Mouse (Mus musculus): ENCODE measurements around the gene Pomc. TPM values are rescaled to one million over a fixed set of nuclear protein-coding genes. Genes with fewer than 3 reads are reported as not detected.
"Not testable (repeated sequence)": the region's sequence is repeated elsewhere in the genome, so short reads cannot be mapped to it uniquely, and the experiment has no call there.

Pomc gene
- polyA plus RNA-seq, 1 experiment, result 3.0 TPM

DNA sequence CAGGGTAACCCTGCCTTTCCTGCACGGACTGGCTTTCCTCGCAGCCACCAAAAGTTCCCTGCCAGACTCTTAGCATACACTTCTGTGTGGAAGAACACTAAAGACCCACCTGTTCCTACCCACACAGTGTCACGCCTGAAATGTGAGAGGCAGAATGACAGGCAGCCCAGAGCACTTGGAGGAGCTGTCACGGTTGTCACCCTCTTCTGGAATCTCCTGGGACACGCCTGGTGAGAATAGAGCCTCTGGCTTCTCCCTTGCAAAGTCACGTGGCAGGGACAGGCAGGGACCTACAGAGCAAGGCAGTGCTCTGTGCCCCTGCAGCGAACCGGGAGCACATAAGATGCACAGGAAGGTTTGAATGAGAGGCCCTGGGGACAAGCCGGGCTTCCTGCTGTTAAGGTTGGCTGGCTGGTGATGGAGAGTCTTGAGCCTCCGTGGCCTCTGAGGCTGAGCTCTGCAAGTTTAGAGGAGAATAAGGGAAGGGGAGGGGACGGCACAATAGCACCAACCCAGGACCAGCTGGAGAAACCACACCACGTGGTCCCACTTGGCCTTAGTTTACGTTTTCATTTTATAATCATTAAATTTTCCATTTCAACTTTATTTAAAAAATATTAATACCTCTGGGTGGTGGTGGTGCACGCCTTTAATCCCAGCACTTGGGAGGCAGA, 36.9 kb upstream of the Pomc start:
- WGBS, result 40% methylated on average over 14 of the region's 14 CpGs
- Histone ChIP-seq H3K4me1 (ENCODE audit: control insufficient read depth, insufficient read depth, low read length) (no peaks in the 10 kb centered on the region; the same call in 1 of the 2 replicates), H3K4me3 (replicated peaks; ENCODE audit: insufficient read depth, low read depth, low read length) (no peak overlapping the region), H3K27ac (ENCODE audit: insufficient read depth, low read length) (no peak overlapping the region), H3K27me3 (ENCODE audit: control insufficient read depth, insufficient read depth, low read length) (no peaks in the 10 kb centered on the region)
- DNase-seq, result peak in 1 of 2 experiments; percentile 8
- TF ChIP-seq CTCF (IDR thresholded peaks at IDR 0.05; ENCODE audit: borderline replicate concordance, insufficient read depth, low read depth, low read length) (no peak), POLR2A (IDR thresholded peaks at IDR 0.05; ENCODE audit: borderline replicate concordance, insufficient read depth, low read length) (no peak)

GRCm38 (mm10) chr12:3918577-3918976, 36.2 kb upstream of the Pomc start:
- no peak for TF ChIP-seq CTCF (IDR thresholded peaks at IDR 0.05; ENCODE audit: borderline replicate concordance, insufficient read depth, low read depth, low read length)
- no peak for TF ChIP-seq POLR2A (IDR thresholded peaks at IDR 0.05; ENCODE audit: borderline replicate concordance, insufficient read depth, low read length)
- Histone ChIP-seq H3K27me3 (ENCODE audit: control insufficient read depth, insufficient read depth, low read length) (no peaks in the 10 kb centered on the region), H3K4me1 (ENCODE audit: control insufficient read depth, insufficient read depth, low read length) (no peaks in the 10 kb centered on the region; the same call in 1 of the 2 replicates), H3K4me3 (replicated peaks; ENCODE audit: insufficient read depth, low read depth, low read length) (no peak overlapping the region), H3K27ac (ENCODE audit: insufficient read depth, low read length) (no peak overlapping the region)
- WGBS, result 82% methylated on average over 3 of the region's 3 CpGs
- no peak for DNase-seq

GRCm38 (mm10) chr12:3919423-3919822, 35.3 kb upstream of the Pomc start:
- DNase-seq, result no peak
- TF ChIP-seq CTCF (IDR thresholded peaks at IDR 0.05; ENCODE audit: borderline replicate concordance, insufficient read depth, low read depth, low read length) (no peak), POLR2A (IDR thresholded peaks at IDR 0.05; ENCODE audit: borderline replicate concordance, insufficient read depth, low read length) (no peak)
- H3K4me3 ChIP-seq (replicated peaks; ENCODE audit: insufficient read depth, low read depth, low read length), result no peak overlapping the region
- no peak overlapping the region for H3K27ac ChIP-seq (ENCODE audit: insufficient read depth, low read length)
- 94% methylated on average over 3 of the region's 3 CpGs for WGBS
- H3K27me3 ChIP-seq (ENCODE audit: control insufficient read depth, insufficient read depth, low read length), result no peaks in the 10 kb centered on the region
- no peaks in the 10 kb centered on the region; the same call in 1 of the 2 replicates for H3K4me1 ChIP-seq (ENCODE audit: control insufficient read depth, insufficient read depth, low read length)

DNA sequence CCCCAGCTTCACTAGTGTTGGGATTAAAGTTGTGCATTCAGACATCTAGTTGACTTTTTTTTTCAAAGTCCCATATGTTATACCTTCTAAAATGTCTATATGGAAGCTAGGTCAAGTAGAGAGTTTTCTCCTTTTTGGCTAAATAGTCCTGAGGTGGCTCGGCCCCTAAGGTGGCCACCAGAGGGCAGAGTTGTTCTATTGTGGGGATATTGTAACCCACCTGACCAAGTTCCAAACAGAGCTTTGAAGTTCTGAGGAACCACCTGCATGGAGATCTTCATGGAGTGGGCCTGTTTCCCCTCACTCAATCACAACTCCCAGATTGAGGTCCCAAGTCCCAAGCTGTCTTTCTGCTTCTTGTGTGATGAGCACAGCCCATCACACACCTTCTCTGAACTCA, 28.6 kb upstream of the Pomc start:
- Histone ChIP-seq H3K27ac (ENCODE audit: insufficient read depth, low read length) (no peak overlapping the region), H3K4me1 (ENCODE audit: control insufficient read depth, insufficient read depth, low read length) (no peaks in the 10 kb centered on the region; the same call in 1 of the 2 replicates), H3K27me3 (ENCODE audit: control insufficient read depth, insufficient read depth, low read length) (no peaks in the 10 kb centered on the region), H3K4me3 (replicated peaks; ENCODE audit: insufficient read depth, low read depth, low read length) (no peak overlapping the region)
- DNase-seq, result peak; percentile 72 to 80
- TF ChIP-seq POLR2A (IDR thresholded peaks at IDR 0.05; ENCODE audit: borderline replicate concordance, insufficient read depth, low read length) (no peak), CTCF (IDR thresholded peaks at IDR 0.05; ENCODE audit: borderline replicate concordance, insufficient read depth, low read depth, low read length) (peak; percentile 79)
- 0% methylated on average over 1 of the region's 1 CpGs for WGBS

DNA sequence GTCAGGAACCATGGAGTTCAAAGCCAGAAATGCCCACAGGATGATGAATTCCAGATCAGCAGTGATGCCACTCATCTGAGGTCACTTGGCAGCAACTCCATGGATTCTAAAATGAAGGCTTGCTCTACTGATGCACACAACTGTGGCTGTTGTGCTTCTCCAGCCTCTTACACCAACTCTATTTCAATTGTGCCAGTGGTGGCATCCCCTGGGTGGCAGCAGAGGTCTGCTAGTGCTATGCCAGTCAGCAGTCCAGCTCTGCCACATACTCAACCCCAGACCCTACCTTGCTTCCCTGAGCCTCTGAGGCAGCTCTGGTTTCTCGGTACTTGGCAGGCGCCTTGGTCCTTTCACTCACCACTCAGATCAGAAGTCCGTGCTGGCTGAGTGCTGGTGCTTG, 25.9 kb upstream of the Pomc start:
- H3K27ac ChIP-seq (ENCODE audit: insufficient read depth, low read length), result no peak overlapping the region
- H3K27me3 ChIP-seq (ENCODE audit: control insufficient read depth, insufficient read depth, low read length), result no peaks in the 10 kb centered on the region
- no peaks in the 10 kb centered on the region; the same call in 1 of the 2 replicates for H3K4me1 ChIP-seq (ENCODE audit: control insufficient read depth, insufficient read depth, low read length)
- DNase-seq, result peak; percentile 47 to 49
- 30% methylated on average over 3 of the region's 3 CpGs for WGBS
- TF ChIP-seq POLR2A (IDR thresholded peaks at IDR 0.05; ENCODE audit: borderline replicate concordance, insufficient read depth, low read length) (no peak), CTCF (IDR thresholded peaks at IDR 0.05; ENCODE audit: borderline replicate concordance, insufficient read depth, low read depth, low read length) (peak; percentile 66)
- no peak overlapping the region for H3K4me3 ChIP-seq (replicated peaks; ENCODE audit: insufficient read depth, low read depth, low read length)

- H3K4me3 ChIP-seq (replicated peaks; ENCODE audit: insufficient read depth, low read depth, low read length), result peak overlapping the region; percentile 29
- whole genome bisulfite sequencing, result 38% methylated on average over 40 of the region's 47 CpGs
- peak; percentile 56 to 73 for DNase-seq
- not testable (repeated sequence) for H3K27me3 ChIP-seq (ENCODE audit: control insufficient read depth, insufficient read depth, low read length); H3K4me1 ChIP-seq (ENCODE audit: control insufficient read depth, insufficient read depth, low read length)
- peak overlapping the region; percentile 2; the same call in 1 of the 2 replicates for H3K27ac ChIP-seq (ENCODE audit: insufficient read depth, low read length)
- peak; percentile 27; the same call in 1 of the 2 replicates for TF ChIP-seq POLR2A (IDR thresholded peaks at IDR 0.05; ENCODE audit: borderline replicate concordance, insufficient read depth, low read length)
Observed at GRCm38 (mm10) chr12:3930090-3930865, 24.5 kb upstream of the Pomc start.

DNA sequence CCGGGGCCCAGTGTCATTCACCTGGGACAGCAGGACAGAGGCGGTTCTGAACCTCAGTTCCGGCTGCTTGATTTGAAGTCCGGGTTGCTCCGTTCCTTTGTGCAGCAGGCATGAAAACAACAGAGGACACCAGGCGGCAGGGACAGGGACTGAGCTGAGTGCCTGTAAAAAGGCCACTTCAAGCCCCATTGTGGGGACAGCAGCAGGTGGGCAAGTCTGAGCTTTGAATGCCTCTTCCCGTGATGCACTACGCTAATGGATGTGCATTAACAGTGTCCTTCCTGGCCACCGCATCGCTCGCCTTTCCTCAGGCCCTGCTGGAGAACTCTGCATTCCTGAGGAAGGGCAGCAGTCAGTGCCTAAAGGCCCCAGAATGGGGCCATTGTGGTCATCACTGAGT, 12.7 kb upstream of the Pomc start:
- no peak for TF ChIP-seq CTCF (IDR thresholded peaks at IDR 0.05; ENCODE audit: borderline replicate concordance, insufficient read depth, low read depth, low read length)
- H3K27me3 ChIP-seq (ENCODE audit: control insufficient read depth, insufficient read depth, low read length), result no peaks in the 10 kb centered on the region

More for the DNA sequence above, 12.7 kb upstream of the Pomc start:
- no peak overlapping the region for H3K27ac ChIP-seq (ENCODE audit: insufficient read depth, low read length)
- DNase-seq, result no peak
- no peak overlapping the region for H3K4me3 ChIP-seq (replicated peaks; ENCODE audit: insufficient read depth, low read depth, low read length)
- H3K4me1 ChIP-seq (ENCODE audit: control insufficient read depth, insufficient read depth, low read length), result peaks cover 3% of the 10 kb centered on the region
- WGBS, result 31% methylated on average over 11 of the region's 11 CpGs

All from cerebellum, adult 2 months (tissue).